Mouse (Mus musculus) monocyte, adult 5-6 weeks (primary cell): ENCODE results near the gene Myoz1. TPM values are rescaled to one million over a fixed set of nuclear protein-coding genes. Genes with fewer than 3 reads are reported as not detected.
A peak's percentile ranks its signal among the peaks of the same experiment; 100 is the strongest.
"Not testable (repeated sequence)": the region's sequence is repeated elsewhere in the genome, so short reads cannot be mapped to it uniquely, and the experiment has no call there.

ENCODE experiments used
- ATAC-seq: fragments of 153-309, 156-312 bp; replicated peaks from 2 replicates; pipeline ENCODE4 v1.8.0; 2017; ENCODE audit warnings: mild to moderate bottlenecking; ENCODE audit not compliant: low TSS enrichment, insufficient number of reproducible peaks, severe bottlenecking, poor library complexity, low FRiP score
- total RNA-seq: library from RNA; stranded (forward); fragments of 200-1000, 200-491, 200-594 nt; gene quantifications from 3 replicates; pipeline ENCODE4 v1.2.3, GENCODE M21; 2017

The Myoz1 gene
- total RNA-seq, 1 experiment from 2014 or later: 1.1 TPM

GRCm38 (mm10) chr14:20645547-20645946 is 10.8 kb downstream of the Myoz1 start:
- ATAC-seq: no peak

- ATAC-seq: no peak
These were observed 14.9 kb downstream of the Myoz1 start for GRCm38 (mm10) chr14:20641438-20641875.

GRCm38 (mm10) chr14:20640644-20641437 is 15.5 kb downstream of the Myoz1 start, which contains the start of gene Usp54:
Usp54 (minus strand) TSS chr14:20641063.
- peak; percentile 97 for ATAC-seq

- ATAC-seq: no peak
These were observed 16.3 kb downstream of the Myoz1 start for GRCm38 (mm10) chr14:20639918-20640619.

GRCm38 (mm10) chr14:20638702-20639101 is 17.6 kb downstream of the Myoz1 start:
- no peak for ATAC-seq

- no peak for ATAC-seq
These were observed 18.3 kb downstream of the Myoz1 start for GRCm38 (mm10) chr14:20637818-20638574.

- not testable (repeated sequence) for ATAC-seq
These were observed 19.4 kb downstream of the Myoz1 start for GRCm38 (mm10) chr14:20636968-20637367.

GRCm38 (mm10) chr14:20635546-20635945 is 20.8 kb downstream of the Myoz1 start:
- ATAC-seq: no peak

- ATAC-seq: no peak
These were observed 25.1 kb downstream of the Myoz1 start for GRCm38 (mm10) chr14:20631253-20631652.

GRCm38 (mm10) chr14:20626971-20627370 is 29.4 kb downstream of the Myoz1 start:
- ATAC-seq: no peak

- no peak for ATAC-seq
These were observed 29.9 kb downstream of the Myoz1 start for GRCm38 (mm10) chr14:20626447-20626846.

GRCm38 (mm10) chr14:20622907-20623306 is 33.4 kb downstream of the Myoz1 start:
- ATAC-seq: no peak

- ATAC-seq: no peak
These were observed 33.9 kb downstream of the Myoz1 start for GRCm38 (mm10) chr14:20622412-20622811.

GRCm38 (mm10) chr14:20621903-20622302 is 34.4 kb downstream of the Myoz1 start:
- no peak for ATAC-seq

GRCm38 (mm10) chr14:20619131-20619530 is 37.2 kb downstream of the Myoz1 start:
- ATAC-seq: no peak

- ATAC-seq: no peak
These were observed 38.1 kb downstream of the Myoz1 start for GRCm38 (mm10) chr14:20618211-20618610.

- ATAC-seq: no peak
These were observed 39.9 kb downstream of the Myoz1 start for GRCm38 (mm10) chr14:20616421-20616820.

GRCm38 (mm10) chr14:20615075-20615474 is 41.3 kb downstream of the Myoz1 start:
- no peak for ATAC-seq

GRCm38 (mm10) chr14:20612820-20613219 is 43.5 kb downstream of the Myoz1 start:
- ATAC-seq: no peak
